Mouse (Mus musculus): Measurements from ENCODE around the gene Alg14. TPM values are rescaled to one million over a fixed set of nuclear protein-coding genes. Genes with fewer than 3 reads are reported as not detected.

Alg14 gene
- polyA plus RNA-seq, 1 experiment, result 6.4 TPM

- no peaks in the 10 kb centered on the region for H3K27me3 ChIP-seq (ENCODE audit: control insufficient read depth, insufficient read depth, low read length)
- 0 out of 2 replicates have a peak, but pooled peaks cover 2% of the 10 kb centered on the region for H3K36me3 ChIP-seq (ENCODE audit: control insufficient read depth, insufficient read depth, low read length)
- 91% methylated on average over 18 of the region's 18 CpGs for WGBS
- peaks cover 2% of the 10 kb centered on the region; the same call in 1 of the 2 replicates for H3K4me1 ChIP-seq (ENCODE audit: control insufficient read depth, insufficient read depth, insufficient read length, low read length)
- H3K27ac ChIP-seq (ENCODE audit: insufficient read depth, low read depth, low read length), result no peak overlapping the region
- no peak for TF ChIP-seq POLR2A (IDR thresholded peaks at IDR 0.05; ENCODE audit: low read depth, low read length)
- TF ChIP-seq CTCF (IDR thresholded peaks at IDR 0.05; ENCODE audit: extremely low read depth, insufficient read length, insufficient replicate concordance, low read depth, low read length), result no peak
- H3K4me3 ChIP-seq (ENCODE audit: low read depth, low read length), result no peak overlapping the region
These were observed 63.4 kb downstream of the Alg14 start for GRCm38 (mm10) chr3:121354861-121355470.

- no peak overlapping the region for H3K27ac ChIP-seq (ENCODE audit: insufficient read depth, low read depth, low read length)
- H3K4me1 ChIP-seq (ENCODE audit: control insufficient read depth, insufficient read depth, insufficient read length, low read length), result peaks cover 2% of the 10 kb centered on the region; the same call in 1 of the 2 replicates
- no peaks in the 10 kb centered on the region for H3K27me3 ChIP-seq (ENCODE audit: control insufficient read depth, insufficient read depth, low read length)
- 88% methylated on average over 9 of the region's 9 CpGs for WGBS
- H3K36me3 ChIP-seq (ENCODE audit: control insufficient read depth, insufficient read depth, low read length), result 0 out of 2 replicates have a peak, but pooled peaks cover 2% of the 10 kb centered on the region
- TF ChIP-seq POLR2A (IDR thresholded peaks at IDR 0.05; ENCODE audit: low read depth, low read length) (no peak), CTCF (IDR thresholded peaks at IDR 0.05; ENCODE audit: extremely low read depth, insufficient read length, insufficient replicate concordance, low read depth, low read length) (no peak)
- no peak overlapping the region for H3K4me3 ChIP-seq (ENCODE audit: low read depth, low read length)
These were observed 64.0 kb downstream of the Alg14 start for GRCm38 (mm10) chr3:121355569-121355968.

DNA sequence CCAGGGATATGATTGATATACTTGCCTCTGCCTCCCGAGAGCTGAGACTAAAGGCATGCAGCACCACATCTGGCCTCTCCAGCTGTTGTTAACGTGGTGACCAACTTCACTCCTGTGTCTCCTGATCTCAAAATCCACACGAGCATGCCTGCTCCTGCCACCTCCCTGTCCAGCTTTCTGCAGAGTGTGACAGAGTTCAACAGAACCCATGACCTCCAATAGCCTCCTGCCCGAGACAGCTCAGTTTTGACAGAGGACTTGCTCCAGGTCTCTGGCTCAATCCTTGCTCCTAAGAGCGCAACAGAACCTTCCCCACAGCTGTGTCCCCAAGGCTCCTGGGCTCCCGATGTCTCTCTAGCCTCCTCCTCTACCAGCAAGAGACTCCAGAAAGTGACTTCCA lies 64.5 kb downstream of the Alg14 start:
- Histone ChIP-seq H3K4me3 (ENCODE audit: low read depth, low read length) (no peak overlapping the region), H3K27ac (ENCODE audit: insufficient read depth, low read depth, low read length) (no peak overlapping the region), H3K36me3 (ENCODE audit: control insufficient read depth, insufficient read depth, low read length) (0 out of 2 replicates have a peak, but pooled peaks cover 2% of the 10 kb centered on the region), H3K4me1 (ENCODE audit: control insufficient read depth, insufficient read depth, insufficient read length, low read length) (peaks cover 2% of the 10 kb centered on the region; the same call in 1 of the 2 replicates), H3K27me3 (ENCODE audit: control insufficient read depth, insufficient read depth, low read length) (no peaks in the 10 kb centered on the region)
- 85% methylated on average over 6 of the region's 6 CpGs for WGBS
- no peak for TF ChIP-seq POLR2A (IDR thresholded peaks at IDR 0.05; ENCODE audit: low read depth, low read length)
- no peak for TF ChIP-seq CTCF (IDR thresholded peaks at IDR 0.05; ENCODE audit: extremely low read depth, insufficient read length, insufficient replicate concordance, low read depth, low read length)

DNA sequence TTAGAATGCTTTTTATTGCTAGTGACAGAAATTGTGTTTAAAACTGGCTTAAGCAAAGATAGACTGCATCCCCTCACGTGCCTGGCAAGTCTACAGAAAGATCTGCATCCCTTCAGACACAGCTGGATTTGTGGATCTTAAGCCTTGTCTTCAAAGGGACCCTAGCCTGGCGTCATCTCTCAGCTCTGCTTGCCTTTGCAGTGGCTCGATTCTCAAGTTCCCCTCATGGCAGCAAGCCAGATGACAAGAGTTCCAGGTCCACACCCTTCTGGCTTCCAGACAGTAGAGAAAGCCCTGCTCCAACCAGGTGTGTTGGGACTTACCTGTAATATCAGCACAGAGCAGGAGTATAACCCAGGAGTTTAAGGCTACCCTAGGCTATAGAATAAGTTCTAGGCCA lies 65.5 kb downstream of the Alg14 start:
- TF ChIP-seq CTCF (IDR thresholded peaks at IDR 0.05; ENCODE audit: extremely low read depth, insufficient read length, insufficient replicate concordance, low read depth, low read length), result no peak
- TF ChIP-seq POLR2A (IDR thresholded peaks at IDR 0.05; ENCODE audit: low read depth, low read length), result no peak
- H3K27me3 ChIP-seq (ENCODE audit: control insufficient read depth, insufficient read depth, low read length), result no peaks in the 10 kb centered on the region
- WGBS, result 29% methylated on average over 3 of the region's 3 CpGs
- H3K4me1 ChIP-seq (ENCODE audit: control insufficient read depth, insufficient read depth, insufficient read length, low read length), result peaks cover 2% of the 10 kb centered on the region; the same call in 1 of the 2 replicates
- no peak overlapping the region for H3K27ac ChIP-seq (ENCODE audit: insufficient read depth, low read depth, low read length)
- H3K4me3 ChIP-seq (ENCODE audit: low read depth, low read length), result no peak overlapping the region
- peaks cover 4% of the 10 kb centered on the region; the same call in 1 of the 2 replicates for H3K36me3 ChIP-seq (ENCODE audit: control insufficient read depth, insufficient read depth, low read length)

GRCm38 (mm10) chr3:121358285-121358684 lies 66.7 kb downstream of the Alg14 start:
- H3K4me3 ChIP-seq (ENCODE audit: low read depth, low read length), result no peak overlapping the region
- H3K36me3 ChIP-seq (ENCODE audit: control insufficient read depth, insufficient read depth, low read length), result peaks cover 4% of the 10 kb centered on the region; the same call in 1 of the 2 replicates
- H3K27ac ChIP-seq (ENCODE audit: insufficient read depth, low read depth, low read length), result no peak overlapping the region
- H3K27me3 ChIP-seq (ENCODE audit: control insufficient read depth, insufficient read depth, low read length), result no peaks in the 10 kb centered on the region
- WGBS, result 71% methylated on average over 2 of the region's 2 CpGs
- TF ChIP-seq CTCF (IDR thresholded peaks at IDR 0.05; ENCODE audit: extremely low read depth, insufficient read length, insufficient replicate concordance, low read depth, low read length) (no peak), POLR2A (IDR thresholded peaks at IDR 0.05; ENCODE audit: low read depth, low read length) (no peak)
- H3K4me1 ChIP-seq (ENCODE audit: control insufficient read depth, insufficient read depth, insufficient read length, low read length), result peaks cover 2% of the 10 kb centered on the region; the same call in 1 of the 2 replicates

DNA sequence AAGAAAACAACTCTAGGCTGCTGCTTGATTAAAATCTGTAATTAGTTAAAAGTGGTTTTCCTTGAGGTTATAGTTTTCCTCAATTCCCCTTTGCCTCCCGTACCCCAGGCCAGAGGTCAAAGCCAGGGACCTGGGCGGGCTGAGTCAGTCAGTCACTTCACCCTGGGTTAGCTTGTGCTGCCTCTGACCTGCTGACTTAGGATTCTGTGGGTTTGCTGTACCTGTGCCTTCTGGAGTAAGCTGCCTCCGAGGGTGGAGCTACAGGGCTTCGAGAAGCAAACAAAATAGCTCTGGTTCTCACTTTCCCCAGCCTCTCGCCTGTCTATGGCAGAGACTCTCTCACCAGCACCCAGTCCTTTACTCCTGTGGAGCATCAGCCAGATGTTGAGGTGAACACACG lies 67.3 kb downstream of the Alg14 start:
- Histone ChIP-seq H3K36me3 (ENCODE audit: control insufficient read depth, insufficient read depth, low read length) (peaks cover 4% of the 10 kb centered on the region; the same call in 1 of the 2 replicates), H3K27ac (ENCODE audit: insufficient read depth, low read depth, low read length) (no peak overlapping the region), H3K4me3 (ENCODE audit: low read depth, low read length) (no peak overlapping the region), H3K4me1 (ENCODE audit: control insufficient read depth, insufficient read depth, insufficient read length, low read length) (peaks cover 2% of the 10 kb centered on the region; the same call in 1 of the 2 replicates), H3K27me3 (ENCODE audit: control insufficient read depth, insufficient read depth, low read length) (no peaks in the 10 kb centered on the region)
- 85% methylated on average over 6 of the region's 6 CpGs for WGBS
- TF ChIP-seq POLR2A (IDR thresholded peaks at IDR 0.05; ENCODE audit: low read depth, low read length) (no peak), CTCF (IDR thresholded peaks at IDR 0.05; ENCODE audit: extremely low read depth, insufficient read length, insufficient replicate concordance, low read depth, low read length) (no peak)

DNA sequence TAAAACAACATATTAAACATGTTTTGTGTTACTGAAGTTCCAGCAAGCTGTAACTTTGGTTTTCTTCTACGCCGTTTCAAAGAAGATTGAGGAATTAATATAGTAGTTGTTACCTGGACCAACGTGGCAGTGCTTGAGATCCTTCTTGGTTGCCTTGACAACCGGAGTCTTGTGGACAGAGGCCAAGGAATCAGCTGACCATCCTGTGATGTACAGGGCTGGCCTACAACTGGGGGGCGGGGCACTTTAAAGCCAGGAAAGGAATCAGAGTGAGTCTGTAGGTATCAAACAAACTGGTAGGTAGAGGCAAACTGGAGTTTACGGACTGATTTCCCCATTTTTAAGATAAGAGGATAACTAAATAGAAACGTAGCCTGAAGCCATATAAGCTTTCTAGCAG lies 67.7 kb downstream of the Alg14 start:
- Histone ChIP-seq H3K4me1 (ENCODE audit: control insufficient read depth, insufficient read depth, insufficient read length, low read length) (peaks cover 2% of the 10 kb centered on the region; the same call in 1 of the 2 replicates), H3K36me3 (ENCODE audit: control insufficient read depth, insufficient read depth, low read length) (peaks cover 4% of the 10 kb centered on the region; the same call in 1 of the 2 replicates), H3K27me3 (ENCODE audit: control insufficient read depth, insufficient read depth, low read length) (no peaks in the 10 kb centered on the region), H3K27ac (ENCODE audit: insufficient read depth, low read depth, low read length) (no peak overlapping the region), H3K4me3 (ENCODE audit: low read depth, low read length) (no peak overlapping the region)
- 71% methylated on average over 7 of the region's 7 CpGs for WGBS
- TF ChIP-seq POLR2A (IDR thresholded peaks at IDR 0.05; ENCODE audit: low read depth, low read length) (no peak), CTCF (IDR thresholded peaks at IDR 0.05; ENCODE audit: extremely low read depth, insufficient read length, insufficient replicate concordance, low read depth, low read length) (no peak)

Measured in small intestine, adult 2 months (tissue).